Mouse (Mus musculus) neutrophil, adult 65 days (primary cell): ENCODE data around the gene Arpc2. TPM values are rescaled to one million over a fixed set of nuclear protein-coding genes. Genes with fewer than 3 reads are reported as not detected.

Source experiments
- total RNA-seq: library from RNA; stranded (reverse); gene quantifications from 2 replicates; pipeline ENCODE4 v1.2.4, GENCODE M21; 2023

Gene Arpc2
- 697 and 747 TPM in 2 replicates for total RNA-seq

GRCm38 (mm10) chr1:74235938-74236589, at the start of gene Arpc2:
Gene Arpc2, plus strand, starts transcription at chr1:74236084.

GRCm38 (mm10) chr1:74194445-74194844, 41.4 kb upstream of the Arpc2 start, which contains the start of gene Cxcr1:
Gene Cxcr1, minus strand, starts transcription at chr1:74194631.

GRCm38 (mm10) chr1:74278538-74278937, 42.7 kb downstream of the Arpc2 start, which contains the start of gene Gpbar1:
Gene Gpbar1, plus strand, starts transcription at chr1:74278550.

GRCm38 (mm10) chr1:74284543-74285160, 48.8 kb downstream of the Arpc2 start, which contains the start of the genes Aamp and Pnkd:
Gene Aamp, minus strand, starts transcription at chr1:74284738.
Gene Pnkd, plus strand, starts transcription at chr1:74284930.

GRCm38 (mm10) chr1:74305522-74305921, 69.6 kb downstream of the Arpc2 start, which contains the start of gene Tmbim1:
Gene Tmbim1, minus strand, starts transcription at chr1:74305622.

Other genes starting within 250 kb of the Arpc2 start
- gene Tns1, start 111.6 kb upstream of the Arpc2 start, total RNA-seq = 11.3 and 11.8 TPM in 2 replicates
- 4.3 and 6.5 TPM in 2 replicates for gene Rufy4, start 110.5 kb upstream of the Arpc2 start, total RNA-seq
- gene Cxcr2, start 82.1 kb upstream of the Arpc2 start, total RNA-seq = 360 and 394 TPM in 2 replicates
- gene Cxcr1, start 41.5 kb upstream of the Arpc2 start, total RNA-seq = 0.95 and 1.3 TPM in 2 replicates
- gene Gpbar1, start 42.5 kb downstream of the Arpc2 start, total RNA-seq = 0.76 TPM in 1 of 2 replicates, not detected in the other
- 66.6 and 76.4 TPM in 2 replicates for gene Aamp, start 48.7 kb downstream of the Arpc2 start, total RNA-seq
- gene Pnkd, start 48.8 kb downstream of the Arpc2 start, total RNA-seq = 7.8 and 10.5 TPM in 2 replicates
- 22.5 and 25.0 TPM in 2 replicates for gene Tmbim1, start 69.5 kb downstream of the Arpc2 start, total RNA-seq
- gene Catip, start 126.0 kb downstream of the Arpc2 start, total RNA-seq = not detected in 2 replicates
- 247 and 304 TPM in 2 replicates for gene Slc11a1, start 139.1 kb downstream of the Arpc2 start, total RNA-seq
- gene Ctdsp1, start 155.4 kb downstream of the Arpc2 start, total RNA-seq = 141 and 163 TPM in 2 replicates
- 0.88 TPM in 1 of 2 replicates, not detected in the other for gene Vil1, start 173.3 kb downstream of the Arpc2 start, total RNA-seq